Mouse (Mus musculus) hindbrain, embryonic 13.5 days (tissue): ENCODE measurements around the gene Ifitm10. TPM values are rescaled to one million over a fixed set of nuclear protein-coding genes. Genes with fewer than 3 reads are reported as not detected.
"Not testable (repeated sequence)": the region's sequence is repeated elsewhere in the genome, so short reads cannot be mapped to it uniquely, and the experiment has no call there.

Experiments used
- ATAC-seq: fragments of 200-750 bp; cut with Nextera tagmentation; 2 replicates; pipeline ENCODE4 v1.8.0; 2017; ENCODE audit warnings: moderate TSS enrichment; ENCODE audit not compliant: low FRiP score
- H3K27ac ChIP-seq: fragments of 300-500 bp; sonication (generic); 2 replicates; pipeline ENCODE4 v1.5.1; 2015; ENCODE audit warnings: inconsistent platforms, mild to moderate bottlenecking, moderate library complexity
- H3K27me3 ChIP-seq: fragments of 300-500 bp; sonication (generic); 2 replicates; pipeline ENCODE4 v1.6.1; 2015; ENCODE audit warnings: mild to moderate bottlenecking, inconsistent platforms
- H3K36me3 ChIP-seq: fragments of 300-500 bp; sonication (generic); 2 replicates; pipeline ENCODE4 v1.6.1; 2015; ENCODE audit warnings: mild to moderate bottlenecking, inconsistent platforms
- H3K4me1 ChIP-seq: fragments of 300-500 bp; sonication (generic); replicated peaks from 2 replicates; pipeline ENCODE4 v1.6.1; 2015; ENCODE audit warnings: inconsistent platforms
- H3K4me2 ChIP-seq: fragments of 300-500 bp; sonication (generic); 2 replicates; pipeline ENCODE4 v1.6.1; 2015; ENCODE audit warnings: inconsistent platforms, mild to moderate bottlenecking, moderate library complexity
- H3K4me3 ChIP-seq: fragments of 300-500 bp; sonication (generic); 2 replicates; pipeline ENCODE4 v1.5.1; 2015; ENCODE audit warnings: mild to moderate bottlenecking, inconsistent platforms
- H3K9ac ChIP-seq: fragments of 300-500 bp; sonication (generic); 2 replicates; pipeline ENCODE4 v1.6.1; 2015; ENCODE audit warnings: mild to moderate bottlenecking, inconsistent platforms
- H3K9me3 ChIP-seq: fragments of 300-500 bp; sonication (generic); 2 replicates; pipeline ENCODE4 v1.6.1; 2016; ENCODE audit warnings: inconsistent platforms
- WGBS: fragments of 180-500 bp; shearing (Covaris S2); methylation state at CpG from one replicate; pipeline ENCODE4 v1.1.7; 2015; 5-methylcytosine and 5-hydroxymethylcytosine counted together
- polyA plus RNA-seq: library from polyadenylated mRNA; unstranded; fragments of >200 nt; fragmentation: Nextera tagmentation; extraction: Ambion mirVana; gene quantifications from 2 replicates; pipeline ENCODE4 v1.2.1, GENCODE M21; 2015

Gene Ifitm10
- polyA plus RNA-seq, 1 experiment from 2014 or later: 2.3 TPM

DNA sequence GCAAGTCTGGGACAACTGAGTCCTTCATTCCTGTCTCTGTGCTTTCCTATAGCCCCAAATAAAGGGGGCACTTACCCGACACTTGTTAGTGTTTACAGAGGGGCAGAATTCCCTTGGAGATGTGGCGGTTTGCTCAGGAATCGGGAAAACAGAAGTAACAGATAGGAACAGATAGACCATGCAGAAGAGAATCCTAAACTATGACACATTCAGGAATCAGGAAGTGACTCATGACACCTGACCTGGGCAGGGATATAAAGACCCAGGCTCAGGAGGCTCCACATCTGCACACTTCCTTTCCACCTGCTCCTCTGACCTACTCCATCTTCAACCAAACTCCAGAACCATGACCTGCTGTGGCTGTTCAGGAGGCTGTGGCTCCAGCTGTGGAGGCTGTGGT, 70.3 kb downstream of the Ifitm10 start, which contains the start of gene Krtap5-4:
Krtap5-4 (plus strand) TSS at position 301 of the 400 bp plus-strand sequence.
- no peak within 1 kb of the TSS for H3K4me2 ChIP-seq
- H3K4me1 ChIP-seq: no peaks in the 10 kb centered on the region
- no peak within 1 kb of the TSS for H3K9ac ChIP-seq
- no peaks in the 10 kb centered on the region for H3K36me3 ChIP-seq
- H3K27me3 ChIP-seq: peaks cover 6% of the 10 kb centered on the region; the same call in 1 of the 2 replicates
- WGBS: 73% methylated on average over 3 of the region's 3 CpGs
- no peak within 1 kb of the TSS for H3K4me3 ChIP-seq
- no peak for ATAC-seq
- H3K9me3 ChIP-seq: no peaks in the 10 kb centered on the region
- no peak within 1 kb of the TSS for H3K27ac ChIP-seq

DNA sequence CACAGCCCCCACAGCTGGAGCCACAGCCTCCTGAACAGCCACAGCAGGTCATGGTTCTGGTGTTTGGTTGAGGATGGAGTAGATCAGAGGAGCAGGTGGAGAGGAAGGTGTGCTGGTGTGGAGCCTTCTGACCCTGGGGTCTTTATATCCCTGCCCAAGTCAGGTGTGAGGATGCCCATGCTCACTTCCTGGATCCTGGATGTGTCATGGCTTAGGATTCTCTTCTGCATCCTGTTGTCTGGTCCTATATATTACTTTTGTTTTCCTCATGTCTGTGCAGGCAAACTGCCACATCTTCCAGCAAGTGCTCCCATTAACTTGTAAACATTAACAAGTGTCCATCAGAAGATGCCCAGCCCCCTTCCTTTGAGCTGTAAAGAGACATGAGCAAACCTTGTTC, 76.5 kb downstream of the Ifitm10 start, which contains the start of gene Krtap5-1:
Krtap5-1 (minus strand) TSS at position 101 of the 400 bp plus-strand sequence.
- not testable (repeated sequence) for H3K27me3 ChIP-seq, H3K4me1 ChIP-seq, ATAC-seq, H3K4me3 ChIP-seq, H3K9me3 ChIP-seq, H3K4me2 ChIP-seq, H3K36me3 ChIP-seq, H3K27ac ChIP-seq, H3K9ac ChIP-seq

DNA sequence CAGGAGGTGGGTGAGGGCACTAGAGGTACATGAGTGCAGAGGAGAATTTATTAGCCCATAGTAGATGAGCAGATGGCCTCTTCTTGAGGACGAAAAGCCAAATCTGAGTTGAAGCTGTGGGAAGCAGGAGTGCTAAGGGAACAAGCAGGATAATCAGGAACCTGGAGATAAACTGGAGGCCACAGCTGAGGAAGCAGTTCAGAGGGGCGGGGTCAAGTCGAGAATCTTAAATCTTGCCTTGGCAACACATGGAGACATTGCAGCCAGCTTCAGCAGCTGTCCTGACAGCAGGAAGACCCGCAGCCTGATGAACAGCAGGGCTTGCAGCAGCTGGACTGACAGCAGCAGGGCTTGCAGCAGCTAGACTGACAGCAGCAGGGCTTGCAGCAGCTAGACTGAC, 77.4 kb downstream of the Ifitm10 start:
- 48% methylated on average over 4 of the region's 4 CpGs for WGBS
- not testable (repeated sequence) for H3K27ac ChIP-seq, H3K4me1 ChIP-seq, H3K4me3 ChIP-seq, H3K27me3 ChIP-seq, H3K9me3 ChIP-seq, H3K9ac ChIP-seq, H3K36me3 ChIP-seq, H3K4me2 ChIP-seq, ATAC-seq

DNA sequence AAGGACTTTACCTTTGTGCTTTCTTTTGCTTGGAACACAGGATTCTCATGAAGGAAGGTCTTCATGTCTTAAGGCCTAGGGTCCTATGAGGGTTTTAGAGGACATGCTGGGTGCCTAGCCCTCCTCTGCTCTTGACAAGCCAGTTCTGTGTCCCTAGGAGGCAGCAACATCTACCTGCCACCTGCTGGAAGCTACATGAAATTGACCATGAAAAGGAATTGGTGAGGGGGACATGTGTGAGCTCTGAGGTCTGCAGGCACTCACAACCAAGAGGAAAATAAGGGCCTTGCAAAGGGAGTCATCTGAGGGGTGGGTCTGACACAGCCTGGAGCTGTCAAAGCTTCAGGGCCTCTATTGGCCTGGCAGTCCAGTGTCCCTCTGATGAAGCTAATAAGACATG, 78.1 kb downstream of the Ifitm10 start:
- Histone ChIP-seq H3K4me2 (no peak overlapping the region), H3K27me3 (peaks cover 2% of the 10 kb centered on the region; the same call in 1 of the 2 replicates), H3K4me1 (no peaks in the 10 kb centered on the region), H3K4me3 (no peak overlapping the region), H3K9ac (no peak overlapping the region), H3K9me3 (no peaks in the 10 kb centered on the region), H3K36me3 (no peaks in the 10 kb centered on the region), H3K27ac (no peak overlapping the region)
- ATAC-seq: no peak

DNA sequence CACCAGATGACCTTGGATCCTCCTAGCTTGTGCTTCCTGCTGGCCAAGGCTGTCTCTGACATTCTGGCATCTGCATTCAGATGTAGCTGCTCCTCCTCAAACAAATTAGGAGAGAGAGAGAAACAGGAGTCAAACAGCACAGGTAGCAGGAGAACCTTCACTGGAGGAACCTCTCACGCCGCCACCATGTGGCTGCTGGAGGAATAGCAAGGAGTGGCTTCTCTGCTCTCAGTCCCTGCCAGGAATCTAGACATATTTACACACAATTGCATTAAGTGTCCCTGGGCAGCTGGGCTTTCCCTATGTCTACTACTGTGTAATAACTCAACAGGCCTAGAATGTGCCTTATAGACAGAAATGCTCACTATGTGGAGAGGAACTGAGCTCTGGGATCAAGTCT, 79.7 kb downstream of the Ifitm10 start:
- H3K9me3 ChIP-seq, H3K9ac ChIP-seq, ATAC-seq, H3K36me3 ChIP-seq, H3K4me1 ChIP-seq, H3K27me3 ChIP-seq, H3K27ac ChIP-seq, H3K4me2 ChIP-seq, H3K4me3 ChIP-seq: not testable (repeated sequence)
- WGBS: 0% methylated on average over 2 of the region's 2 CpGs

DNA sequence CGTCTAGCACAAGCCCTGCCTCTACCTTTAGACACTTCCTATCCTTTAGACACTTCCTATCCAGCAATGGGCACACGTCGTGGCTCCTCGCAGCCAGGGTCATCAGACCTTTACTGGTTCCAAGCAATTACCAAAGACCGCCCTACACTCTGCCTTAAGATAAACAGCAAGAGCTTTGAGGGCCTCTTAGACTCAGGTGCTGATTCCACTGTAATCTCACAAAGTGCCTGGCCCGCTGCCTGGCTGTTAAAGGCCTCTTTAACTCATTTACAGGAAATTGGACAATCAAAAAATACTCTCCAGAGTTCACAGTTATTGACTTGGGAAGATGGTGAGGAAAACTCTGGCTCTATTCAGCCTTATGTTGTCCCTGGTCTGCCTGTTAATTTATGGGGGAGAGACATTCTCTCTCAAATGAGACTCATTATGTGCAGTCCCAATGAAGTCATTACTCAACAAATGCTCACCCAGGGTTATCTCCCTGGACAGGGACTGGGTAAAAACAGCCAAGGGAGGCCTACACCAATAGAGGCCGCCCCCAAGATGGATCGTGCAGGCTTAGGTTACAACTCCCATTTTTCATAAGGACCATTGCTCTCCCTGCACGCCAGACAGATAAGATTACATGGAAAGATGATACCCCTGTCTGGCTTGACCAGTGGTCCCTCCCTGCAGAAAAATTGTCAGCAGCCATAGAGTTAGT, 87.5 kb downstream of the Ifitm10 start:
- WGBS: 79% methylated on average over 9 of the region's 9 CpGs
- H3K9ac ChIP-seq, H3K27ac ChIP-seq, H3K4me2 ChIP-seq, H3K9me3 ChIP-seq, H3K36me3 ChIP-seq, ATAC-seq, H3K4me3 ChIP-seq: not testable (repeated sequence)
- peaks cover 25% of the 10 kb centered on the region for H3K27me3 ChIP-seq
- peaks cover 15% of the 10 kb centered on the region for H3K4me1 ChIP-seq

DNA sequence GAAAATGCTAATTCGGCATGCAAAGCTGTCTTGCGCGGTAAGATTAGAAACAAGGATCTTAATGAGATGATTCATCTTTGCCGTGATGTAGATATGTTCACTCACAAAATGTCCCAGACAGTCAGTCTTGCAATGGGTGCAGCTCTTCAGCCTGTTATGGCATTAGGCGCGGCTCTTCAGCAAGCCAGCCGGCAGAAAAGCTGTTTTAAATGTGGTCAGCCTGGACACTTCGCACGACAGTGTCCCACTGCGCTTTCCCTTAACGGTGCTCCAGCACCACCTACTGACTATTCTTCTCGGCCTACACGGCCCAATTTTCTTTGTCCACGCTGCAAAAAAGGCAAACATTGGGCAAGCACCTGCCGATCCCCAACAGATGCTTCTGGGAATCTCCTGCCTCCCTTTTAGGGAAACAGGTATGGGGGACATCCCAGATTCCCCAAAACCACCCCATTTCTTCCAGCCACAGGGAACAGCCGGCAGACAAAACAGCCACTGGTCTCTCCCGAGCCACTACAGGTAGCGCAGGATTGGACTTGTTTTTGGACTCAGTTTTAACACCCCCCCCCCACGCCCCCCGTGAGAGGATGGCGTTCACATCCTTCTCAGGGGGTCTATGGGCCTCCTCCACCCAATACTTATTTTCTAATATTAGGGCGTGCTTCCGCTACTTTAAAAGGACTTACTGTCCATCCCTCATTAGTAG, 88.3 kb downstream of the Ifitm10 start:
- Histone ChIP-seq H3K9me3 (no peaks in the 10 kb centered on the region), H3K9ac (peak overlapping the region; percentile 68), H3K4me3 (peak overlapping the region; percentile 51), H3K4me1 (peaks cover 15% of the 10 kb centered on the region), H3K27ac (peak overlapping the region; percentile 76), H3K36me3 (no peaks in the 10 kb centered on the region), H3K27me3 (peaks cover 25% of the 10 kb centered on the region), H3K4me2 (peak overlapping the region; percentile 72)
- WGBS: 25% methylated on average over 23 of the region's 23 CpGs
- peak; percentile 82 for ATAC-seq

DNA sequence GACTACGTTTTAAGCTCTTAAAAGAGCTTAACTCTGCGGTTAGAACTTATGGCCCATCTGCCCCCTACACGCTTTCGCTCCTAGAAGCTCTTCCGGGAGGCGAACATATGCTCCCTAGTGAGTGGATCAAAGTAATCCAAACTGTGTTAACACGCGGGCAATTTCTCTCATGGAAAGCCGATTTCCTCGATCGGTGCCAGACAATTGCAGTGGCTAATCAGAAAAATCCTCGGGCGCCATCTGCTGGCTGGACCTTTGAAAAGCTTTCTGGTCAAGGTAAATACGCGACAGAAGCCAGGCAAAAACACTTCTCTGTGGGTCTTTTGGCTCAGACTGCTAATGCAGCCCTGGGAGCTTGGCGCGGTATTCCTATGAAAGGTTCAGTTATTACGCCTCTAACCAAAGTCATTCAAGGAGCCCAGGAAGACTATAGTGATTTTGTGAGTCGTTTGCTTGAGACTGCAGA, 88.9 kb downstream of the Ifitm10 start:
- H3K27ac ChIP-seq: peak overlapping the region; percentile 76
- peak overlapping the region; percentile 72 for H3K4me2 ChIP-seq
- peak; percentile 85 for ATAC-seq
- peaks cover 29% of the 10 kb centered on the region for H3K27me3 ChIP-seq
- no peaks in the 10 kb centered on the region for H3K36me3 ChIP-seq
- H3K9ac ChIP-seq: peak overlapping the region; percentile 68
- peak overlapping the region; percentile 51 for H3K4me3 ChIP-seq
- whole genome bisulfite sequencing: under 1% methylated on average over 19 of the region's 19 CpGs
- peaks cover 15% of the 10 kb centered on the region for H3K4me1 ChIP-seq
- no peaks in the 10 kb centered on the region for H3K9me3 ChIP-seq

DNA sequence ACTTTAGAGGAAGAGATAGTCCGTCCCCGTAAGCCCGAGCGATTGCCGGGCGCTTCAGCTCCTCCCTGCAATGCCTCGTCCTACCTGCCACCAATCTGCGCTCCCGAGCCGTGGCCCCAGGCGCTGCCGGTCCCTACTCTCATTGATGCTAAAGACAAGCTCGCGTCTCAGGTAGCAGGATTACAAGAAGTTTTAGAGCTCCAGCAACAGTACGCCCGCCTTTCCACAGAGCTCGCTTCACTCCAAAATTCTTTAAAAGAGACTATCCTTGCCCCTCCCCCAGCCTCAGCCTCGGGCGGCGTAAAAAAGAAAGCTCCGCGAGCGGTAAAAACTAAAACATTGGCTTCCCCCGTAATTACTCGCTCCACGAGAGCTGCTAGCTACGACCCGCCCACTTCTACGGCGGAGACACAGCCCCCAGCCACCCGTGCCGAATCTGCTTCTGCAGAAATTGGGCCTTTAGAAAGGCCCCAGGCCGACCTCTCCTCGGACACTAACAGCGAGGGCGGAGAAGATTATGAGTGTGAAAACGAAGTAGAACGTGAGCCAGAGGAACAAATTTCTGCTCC, 89.4 kb downstream of the Ifitm10 start:
- H3K27me3 ChIP-seq: peaks cover 29% of the 10 kb centered on the region
- no peaks in the 10 kb centered on the region for H3K36me3 ChIP-seq
- H3K9me3 ChIP-seq: no peaks in the 10 kb centered on the region
- under 1% methylated on average over 38 of the region's 38 CpGs for WGBS
- H3K4me2 ChIP-seq: peak overlapping the region; percentile 72
- ATAC-seq: peak; percentile 55; the same call in 1 of the 2 replicates
- peak overlapping the region; percentile 76 for H3K27ac ChIP-seq
- peak overlapping the region; percentile 51 for H3K4me3 ChIP-seq
- peaks cover 15% of the 10 kb centered on the region for H3K4me1 ChIP-seq
- peak overlapping the region; percentile 68 for H3K9ac ChIP-seq

DNA sequence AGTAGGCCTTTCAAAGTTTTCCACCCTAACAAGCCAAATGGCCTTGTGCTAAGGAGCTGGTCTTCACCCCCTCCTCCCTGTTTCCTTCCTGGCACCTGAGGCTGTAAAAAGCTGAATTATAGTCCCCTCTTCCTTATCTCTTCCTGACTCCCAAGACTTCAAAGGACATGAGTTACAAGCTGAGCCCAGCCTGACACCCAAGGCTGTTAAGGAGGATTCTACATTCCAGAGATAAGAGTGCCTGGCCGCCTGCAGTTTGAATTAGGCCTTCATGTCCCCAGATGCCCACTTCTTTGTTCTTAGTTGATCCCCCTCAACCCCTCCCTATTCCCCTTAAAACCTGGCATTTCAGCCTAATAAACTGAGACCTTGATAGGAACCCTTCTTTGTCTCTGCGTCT, 90.7 kb downstream of the Ifitm10 start:
- not testable (repeated sequence) for H3K36me3 ChIP-seq, H3K9ac ChIP-seq, H3K4me3 ChIP-seq, H3K9me3 ChIP-seq, ATAC-seq, H3K27ac ChIP-seq, H3K4me2 ChIP-seq
- Histone ChIP-seq H3K27me3 (peaks cover 29% of the 10 kb centered on the region), H3K4me1 (peaks cover 15% of the 10 kb centered on the region)
- WGBS: 17% methylated on average over 2 of the region's 2 CpGs

DNA sequence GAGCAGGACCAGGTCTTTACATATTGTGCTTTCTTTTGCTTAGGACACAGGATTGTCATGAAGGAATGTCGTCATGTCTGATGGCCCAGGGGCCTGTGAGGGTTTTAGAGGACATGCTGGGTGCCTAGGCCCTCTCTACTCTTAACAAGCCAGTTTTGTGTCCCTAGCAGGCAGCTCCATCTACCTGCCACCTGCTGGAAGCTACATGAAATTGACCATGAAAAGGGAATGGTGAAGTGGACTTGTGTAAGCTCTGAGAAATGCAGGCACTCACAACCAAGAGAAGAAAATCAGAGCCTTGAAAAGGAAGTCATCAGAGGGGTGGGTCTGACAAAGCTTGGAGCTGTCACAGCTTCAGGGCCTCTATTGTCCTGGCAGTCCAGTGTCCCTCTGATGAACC, 94.3 kb downstream of the Ifitm10 start:
- H3K27ac ChIP-seq, ATAC-seq, H3K9ac ChIP-seq, H3K4me2 ChIP-seq, H3K4me3 ChIP-seq, H3K4me1 ChIP-seq, H3K9me3 ChIP-seq, H3K36me3 ChIP-seq: not testable (repeated sequence)
- WGBS: 80% methylated on average over 1 of the region's 1 CpGs
- peaks cover 29% of the 10 kb centered on the region for H3K27me3 ChIP-seq

DNA sequence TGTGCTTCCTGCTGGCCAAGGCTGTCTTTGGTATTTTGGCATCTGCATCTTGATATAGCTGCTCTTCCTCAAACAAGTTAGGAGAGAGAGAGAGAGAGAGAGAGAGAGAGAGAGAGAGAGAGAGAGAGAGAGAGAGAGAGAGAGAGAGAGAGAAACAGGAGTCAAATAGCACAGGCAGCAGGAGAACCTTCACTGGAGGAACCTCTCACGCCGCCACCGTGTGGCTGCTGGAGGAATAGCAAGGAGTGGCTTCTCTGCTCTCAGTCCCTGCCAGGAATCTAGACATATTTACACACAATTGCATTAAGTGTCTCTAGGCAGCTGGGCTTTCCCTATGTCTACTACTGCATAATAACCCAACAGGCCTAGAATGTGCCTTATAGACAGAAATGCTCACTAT, 95.4 kb downstream of the Ifitm10 start:
- WGBS: 2% methylated on average over 3 of the region's 3 CpGs
- not testable (repeated sequence) for H3K9me3 ChIP-seq, H3K4me3 ChIP-seq, H3K36me3 ChIP-seq, H3K4me2 ChIP-seq, H3K9ac ChIP-seq, H3K4me1 ChIP-seq, H3K27ac ChIP-seq
- 0 out of 2 replicates have a peak, but pooled peaks have one; percentile 13 for ATAC-seq
- peaks cover 25% of the 10 kb centered on the region for H3K27me3 ChIP-seq
